Mouse (Mus musculus) limb, embryonic 10.5 days (tissue): ENCODE measurements around the gene 1810055G02Rik. TPM values are rescaled to one million over a fixed set of nuclear protein-coding genes. Genes with fewer than 3 reads are reported as not detected.

Source experiments
- DNase-seq: peaks from one replicate; pipeline ENCODE4 v3.0.0-alpha.2; 2017; ENCODE audit warnings: low spot score
- H3K27ac ChIP-seq: fragments of 300-500 bp; sonication (generic); 2 replicates; pipeline ENCODE4 v1.5.1; 2016; ENCODE audit warnings: mild to moderate bottlenecking
- H3K27me3 ChIP-seq: fragments of 300-500 bp; sonication (generic); 2 replicates; pipeline ENCODE4 v1.6.1; 2016; ENCODE audit warnings: low read depth, mild to moderate bottlenecking; ENCODE audit not compliant: poor library complexity, severe bottlenecking
- H3K36me3 ChIP-seq: fragments of 300-500 bp; sonication (generic); 2 replicates; pipeline ENCODE4 v1.6.1; 2016; ENCODE audit warnings: mild to moderate bottlenecking, moderate library complexity
- H3K4me1 ChIP-seq: fragments of 300-500 bp; sonication (generic); 2 replicates; pipeline ENCODE4 v1.6.1; 2016
- H3K4me3 ChIP-seq: fragments of 300-500 bp; sonication (generic); 2 replicates; pipeline ENCODE4 v1.5.1; 2016; ENCODE audit warnings: mild to moderate bottlenecking, moderate library complexity
- H3K9me3 ChIP-seq: fragments of 300-500 bp; sonication (generic); replicated peaks from 2 replicates; pipeline ENCODE4 v1.6.1; 2016; ENCODE audit warnings: mild to moderate bottlenecking
- WGBS: fragments of 180-500 bp; shearing (Covaris S2); methylation state at CpG from one replicate; pipeline ENCODE4 v1.1.7; 2016; 5-methylcytosine and 5-hydroxymethylcytosine counted together
- polyA plus RNA-seq: library from polyadenylated mRNA; unstranded; fragments of >200 nt; fragmentation: Nextera tagmentation; extraction: Ambion mirVana; gene quantifications from 2 replicates; pipeline ENCODE4 v1.2.1, GENCODE M21; 2016

1810055G02Rik gene
- polyA plus RNA-seq, 1 experiment from 2014 or later: 43.8 TPM

DNA sequence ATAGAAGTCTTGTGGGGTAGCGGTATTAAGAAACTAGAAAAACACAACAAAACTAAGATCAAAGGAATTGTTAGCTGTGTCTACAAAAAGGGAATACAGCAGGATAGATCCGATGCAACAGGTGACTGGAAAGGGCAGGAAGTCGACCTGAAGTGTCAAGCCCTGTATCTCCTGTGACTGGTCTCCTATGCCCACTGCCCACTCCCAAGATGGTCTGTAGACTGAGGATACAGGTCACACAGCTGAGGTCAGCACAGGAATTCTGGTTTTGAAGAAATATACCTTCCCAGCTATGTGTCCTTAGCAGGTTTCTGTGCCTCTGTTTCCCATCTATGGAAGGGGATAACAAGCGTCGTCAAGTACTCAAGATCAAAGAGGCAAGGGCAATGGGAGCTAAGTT is 58.3 kb downstream of the 1810055G02Rik start:
- peak overlapping the region; percentile 84 for H3K4me3 ChIP-seq
- peaks cover 18% of the 10 kb centered on the region for H3K4me1 ChIP-seq
- H3K36me3 ChIP-seq: peaks cover 11% of the 10 kb centered on the region
- H3K27ac ChIP-seq: no peak overlapping the region
- WGBS: 89% methylated on average over 5 of the region's 5 CpGs
- H3K9me3 ChIP-seq: no peaks in the 10 kb centered on the region
- no peak for DNase-seq
- no peaks in the 10 kb centered on the region for H3K27me3 ChIP-seq

DNA sequence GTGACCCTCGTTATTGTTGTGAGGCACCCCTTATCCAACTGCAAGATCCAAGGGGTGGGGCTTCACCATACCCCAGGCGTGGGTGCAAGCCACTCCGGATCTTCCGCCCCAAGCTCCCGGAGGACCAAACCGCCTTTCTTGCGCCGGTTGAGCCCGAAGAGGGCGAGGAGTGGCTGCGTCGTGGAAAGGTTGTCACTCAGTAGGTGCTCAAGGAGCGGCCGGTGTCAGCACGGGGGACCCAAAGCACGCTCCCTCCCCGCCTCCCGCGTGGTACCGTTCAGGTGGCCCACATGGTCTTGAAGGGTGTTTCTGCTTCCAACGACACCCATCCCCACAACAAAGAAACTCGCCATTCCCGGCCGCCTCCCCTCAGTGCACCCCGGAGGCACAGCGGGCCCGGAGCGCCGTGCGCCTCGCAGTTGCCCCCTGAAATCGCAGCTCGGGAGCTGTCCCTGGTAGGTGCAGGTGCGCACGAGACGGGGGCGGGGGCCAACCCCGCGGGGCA is 59.2 kb downstream of the 1810055G02Rik start, which contains the start of gene Kmt5b:
Gene Kmt5b (plus strand): TSS at position 146 of the 505 bp plus-strand sequence.
- H3K27me3 ChIP-seq: no peaks in the 10 kb centered on the region
- peaks cover 18% of the 10 kb centered on the region for H3K4me1 ChIP-seq
- no peaks in the 10 kb centered on the region for H3K9me3 ChIP-seq
- WGBS: under 1% methylated on average over 39 of the region's 39 CpGs
- peak within 1 kb of the TSS; percentile 84 for H3K4me3 ChIP-seq
- peaks cover 12% of the 10 kb centered on the region for H3K36me3 ChIP-seq
- no peak for DNase-seq
- H3K27ac ChIP-seq: peak within 1 kb of the TSS; percentile 100

Other genes with a start within 250 kb of the 1810055G02Rik start
- 68.5 and 82.4 TPM in 2 replicates for gene Ppp6r3, start 132.5 kb upstream of the 1810055G02Rik start, polyA plus RNA-seq
- 6.6 and 8.2 TPM in 2 replicates for gene Lrp5, start 21.7 kb upstream of the 1810055G02Rik start, polyA plus RNA-seq
- gene Kmt5b, start 59.1 kb downstream of the 1810055G02Rik start, polyA plus RNA-seq: 21.4 and 29.2 TPM in 2 replicates
- gene Chka, start 143.5 kb downstream of the 1810055G02Rik start, polyA plus RNA-seq: 48.5 and 50.0 TPM in 2 replicates
- gene Tcirg1, start 198.8 kb downstream of the 1810055G02Rik start, polyA plus RNA-seq: 27.9 and 39.4 TPM in 2 replicates
- gene Ndufs8, start 204.5 kb downstream of the 1810055G02Rik start, polyA plus RNA-seq: 249 and 273 TPM in 2 replicates
- gene Aldh3b1, start 221.5 kb downstream of the 1810055G02Rik start, polyA plus RNA-seq: 0.20 and 0.33 TPM in 2 replicates
- 5.4 and 6.7 TPM in 2 replicates for gene Unc93b1, start 226.9 kb downstream of the 1810055G02Rik start, polyA plus RNA-seq